Mouse (Mus musculus) erythroid progenitor cell, adult 5-6 weeks (primary cell): ENCODE results near the gene Msl3. TPM values are rescaled to one million over a fixed set of nuclear protein-coding genes. Genes with fewer than 3 reads are reported as not detected.
A peak's percentile ranks its signal among the peaks of the same experiment; 100 is the strongest.
"Not testable (repeated sequence)": the region's sequence is repeated elsewhere in the genome, so short reads cannot be mapped to it uniquely, and the experiment has no call there.

ENCODE experiments used
- ATAC-seq: replicated peaks from 2 replicates; pipeline ENCODE4 v1.8.0; 2016; ENCODE audit warnings: moderate number of reproducible peaks, mild to moderate bottlenecking, moderate TSS enrichment, inconsistent platforms; ENCODE audit not compliant: poor library complexity, low FRiP score, severe bottlenecking
- total RNA-seq, 2 experiments: library from RNA; stranded (forward) in 1 of 2; stranded (reverse) in 1 of 2; fragments of 150-400 nt in 1 of 2; fragments of 186-747, 209-891 nt in 1 of 2; gene quantifications; 2 replicates each; pipeline versions ENCODE4 v1.2.3 to v1.2.4; 2015 to 2017; ENCODE audit warnings: low replicate concordance in 2 of 2

Gene Msl3
- 25.9 and 40.2 TPM in 2 replicates for total RNA-seq (2015; ENCODE audit: low replicate concordance)
- 27.2 and 28.6 TPM in 2 replicates for total RNA-seq (2017; ENCODE audit: low replicate concordance)

DNA sequence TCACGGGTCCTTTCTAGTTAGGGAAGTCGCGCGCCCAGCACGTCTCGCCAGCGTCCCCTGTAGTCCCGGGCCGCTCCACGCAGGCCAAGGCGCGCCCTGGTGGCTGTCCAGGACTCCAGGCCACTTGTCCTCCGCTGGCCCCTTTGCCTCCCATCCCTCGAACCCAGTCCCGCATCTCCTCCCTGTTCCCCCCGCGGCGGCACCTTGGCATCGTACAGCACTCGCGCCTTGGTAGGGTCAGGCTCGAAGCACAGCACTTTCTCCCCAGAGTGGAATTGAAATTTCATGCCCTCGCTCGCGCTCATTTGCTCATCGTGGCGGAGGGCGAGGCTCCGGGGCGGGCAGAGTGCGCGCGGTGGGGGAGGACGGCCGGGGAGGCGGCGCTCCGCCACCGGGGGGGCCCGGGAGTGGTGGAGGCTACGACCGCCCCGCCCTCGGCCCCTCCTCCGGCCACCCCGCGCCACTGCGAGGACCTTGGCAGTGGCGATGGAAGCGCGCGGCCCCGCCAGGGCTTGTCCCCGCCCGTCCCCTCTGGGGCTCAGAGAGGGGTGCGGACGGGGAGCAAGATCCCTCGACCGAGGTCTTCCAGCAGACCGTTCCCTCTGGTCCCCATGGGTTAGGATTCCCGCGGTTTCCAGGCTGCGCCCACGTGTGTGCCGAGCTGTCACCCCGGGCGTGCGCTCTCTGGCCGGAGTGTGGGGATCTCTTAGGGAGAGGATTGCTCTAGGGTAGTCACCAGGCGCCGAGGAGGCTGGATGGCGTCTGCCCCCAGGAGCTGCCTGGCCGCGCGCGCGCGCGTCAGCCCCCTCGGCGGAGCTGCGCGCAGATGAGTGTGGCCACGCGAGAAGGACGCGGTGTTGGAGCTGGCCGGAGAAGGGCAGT lies at the start of gene Msl3:
Gene Msl3 (minus strand): TSS at position 374 of the 882 bp plus-strand sequence.
- ATAC-seq: peak; percentile 87

DNA sequence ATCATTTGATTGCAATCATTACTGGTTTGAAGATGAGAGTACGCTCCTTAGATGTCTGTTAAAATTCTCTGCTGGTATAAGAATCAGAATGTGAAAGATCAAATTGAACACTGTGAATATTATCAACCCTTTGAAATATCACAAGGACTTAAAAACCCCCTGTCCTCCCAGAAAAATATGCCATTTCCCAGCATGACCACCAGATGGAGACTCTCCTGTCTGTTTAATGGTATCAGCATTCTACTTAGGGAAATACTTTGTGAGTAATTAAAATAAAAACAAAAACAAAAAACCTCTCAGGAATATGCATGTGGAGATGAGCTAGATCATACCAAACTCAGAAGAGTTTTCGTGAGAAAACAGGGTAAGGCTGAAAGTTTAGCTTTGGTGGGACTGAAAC lies 44.3 kb upstream of the Msl3 start:
- no peak for ATAC-seq

GRCm38 (mm10) chrX:168674407-168674962 lies 787 bp upstream of the Msl3 start:
- no peak for ATAC-seq

DNA sequence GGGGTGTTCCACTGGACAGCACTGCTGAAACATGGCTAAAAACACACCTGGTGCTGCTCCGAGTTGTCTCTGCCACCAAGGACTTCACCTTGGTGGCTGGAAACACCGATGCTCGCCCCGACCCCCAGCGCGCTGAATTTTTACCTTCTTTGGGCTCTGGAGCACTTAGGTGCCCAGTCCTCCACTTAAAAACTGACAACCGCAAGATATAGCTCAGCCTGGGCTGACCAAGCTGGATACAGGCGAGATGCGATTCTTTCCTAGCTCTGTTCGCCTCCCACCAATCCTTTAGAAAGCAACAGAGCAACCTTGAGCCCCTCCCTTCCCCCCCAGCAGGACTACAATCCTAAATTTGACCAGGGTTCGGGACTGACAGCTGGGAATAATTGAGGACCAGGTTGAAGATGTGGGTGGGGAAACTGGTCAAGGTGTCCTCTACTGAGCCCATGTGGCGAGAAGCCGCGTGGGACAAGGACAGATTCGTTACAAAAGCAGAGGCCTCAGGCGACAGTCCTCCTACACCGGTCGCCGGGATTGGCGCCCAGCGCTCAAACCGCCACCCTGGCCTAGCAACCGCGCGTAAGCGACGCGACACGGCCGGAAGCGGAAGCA lies 679 bp downstream of the Msl3 start:
- peak; percentile 11; the same call in 1 of the 2 replicates for ATAC-seq

DNA sequence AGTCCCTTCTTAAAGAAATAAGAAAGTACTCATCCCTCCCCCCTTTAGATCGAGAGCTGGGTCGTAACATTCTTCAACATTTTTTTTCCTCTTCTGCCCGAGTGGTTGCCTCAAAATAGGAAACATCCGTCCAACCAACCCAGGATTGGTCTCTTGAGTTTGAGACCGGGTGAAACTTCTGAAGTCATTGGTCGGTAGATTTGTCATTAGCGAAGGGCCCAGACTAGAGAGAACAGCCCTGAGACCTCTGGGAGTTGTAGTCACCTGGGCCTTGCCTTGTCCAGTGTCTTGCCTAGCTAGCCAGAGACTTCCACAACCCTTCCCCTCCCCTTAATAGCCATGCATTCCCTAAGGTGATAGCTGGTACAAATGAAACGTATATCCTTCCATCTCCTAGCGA lies 1.3 kb downstream of the Msl3 start:
- ATAC-seq: peak; percentile 81

- no peak for ATAC-seq
These were observed 9.6 kb downstream of the Msl3 start for GRCm38 (mm10) chrX:168663982-168664689.

DNA sequence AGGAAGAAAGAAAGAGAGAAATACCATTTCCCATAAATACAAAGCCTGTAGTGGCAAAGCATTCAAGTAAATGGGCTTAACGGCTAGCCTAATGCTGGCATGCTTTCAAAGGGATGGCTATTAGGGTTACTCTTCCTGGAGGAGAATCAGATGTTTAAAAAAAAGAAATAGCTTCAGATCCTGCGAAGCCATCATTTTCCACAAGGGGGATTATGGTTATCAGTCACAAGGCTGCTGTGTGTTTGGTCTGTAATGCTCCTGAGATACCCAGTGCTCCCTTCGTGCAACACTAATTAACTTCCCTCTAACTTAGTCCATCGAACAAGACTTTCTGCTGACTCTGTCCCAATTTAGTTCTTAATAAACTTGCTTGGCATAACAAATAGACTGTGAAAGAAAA lies 13.5 kb downstream of the Msl3 start:
- ATAC-seq: no peak

- ATAC-seq: not testable (repeated sequence)
These were observed 13.9 kb downstream of the Msl3 start for GRCm38 (mm10) chrX:168659803-168660202.

GRCm38 (mm10) chrX:168659275-168659674 lies 14.4 kb downstream of the Msl3 start:
- ATAC-seq: no peak

GRCm38 (mm10) chrX:168657795-168658194 lies 15.9 kb downstream of the Msl3 start:
- ATAC-seq: no peak

GRCm38 (mm10) chrX:168649336-168649735 lies 24.4 kb downstream of the Msl3 start:
- ATAC-seq: no peak

- ATAC-seq: no peak
These were observed 26.0 kb downstream of the Msl3 start for GRCm38 (mm10) chrX:168647746-168648145.

DNA sequence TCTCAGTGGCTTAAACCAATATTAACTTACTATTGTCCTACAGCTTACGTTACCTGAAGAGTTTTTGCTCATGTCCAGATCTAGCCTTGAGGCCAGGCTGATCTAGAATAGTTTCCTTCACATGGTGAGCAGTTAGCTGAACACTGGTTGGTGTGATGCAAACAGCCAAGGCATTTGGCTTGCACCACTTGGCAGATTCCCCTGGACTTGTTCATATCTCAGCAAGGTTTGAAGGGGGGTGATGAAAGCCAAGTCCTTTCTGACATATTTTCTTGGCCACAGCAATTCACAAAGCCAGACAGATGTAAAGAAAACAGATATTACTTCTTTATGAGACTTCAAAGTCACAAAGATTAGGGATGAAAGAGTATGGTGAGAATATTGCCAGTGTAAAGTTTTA lies 30.2 kb downstream of the Msl3 start:
- no peak for ATAC-seq

DNA sequence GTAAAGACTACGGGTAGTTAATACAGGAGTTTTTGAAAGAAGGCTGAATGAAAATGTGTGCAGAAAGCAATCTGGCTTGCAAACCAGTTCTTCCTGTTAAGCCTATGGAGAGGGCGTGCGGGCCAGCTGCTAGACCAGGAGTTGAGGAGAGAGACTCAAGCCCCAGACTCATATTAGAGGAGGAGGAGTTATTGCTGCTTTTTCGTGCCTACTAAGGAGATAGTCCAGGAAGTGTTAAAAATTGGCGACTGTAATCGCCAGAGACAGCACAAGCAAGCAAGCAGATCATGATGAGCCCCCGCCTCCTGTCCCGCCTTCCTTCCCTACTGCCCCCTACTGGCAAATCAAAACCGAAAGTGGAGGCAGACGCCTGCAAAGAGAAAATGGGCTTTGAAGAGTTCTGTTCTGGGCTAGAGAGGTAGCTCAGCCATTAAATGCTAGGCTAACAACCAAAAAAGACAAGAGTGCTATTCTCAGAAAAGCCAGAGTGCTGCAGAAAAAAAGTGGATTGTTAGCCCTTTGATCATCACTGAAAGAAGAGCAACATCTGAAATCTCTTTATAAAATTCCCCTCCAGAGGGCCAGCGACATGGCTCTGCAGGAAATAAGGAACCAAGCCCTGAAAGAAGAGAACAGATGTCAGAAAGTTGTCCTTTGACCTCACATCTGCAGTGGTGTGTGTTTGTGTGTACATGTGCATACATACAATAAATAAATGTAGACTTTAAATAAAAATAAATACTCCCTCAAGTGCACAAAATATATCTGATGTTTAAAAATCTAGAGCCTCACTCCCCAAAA lies 33.9 kb downstream of the Msl3 start:
- peak; percentile 87 for ATAC-seq

Other genes starting within 250 kb of the Msl3 start
- gene Frmpd4, start 96.7 kb downstream of the Msl3 start, total RNA-seq (2015; ENCODE audit: low replicate concordance): not detected in 2 replicates
- not detected in 2 replicates for gene Frmpd4, start 96.7 kb downstream of the Msl3 start, total RNA-seq (2017; ENCODE audit: low replicate concordance)
- gene Arhgap6, start 121.2 kb upstream of the Msl3 start, total RNA-seq (2015; ENCODE audit: low replicate concordance): 0.72 TPM in 1 of 2 replicates, not detected in the other
- 0.53 and 0.77 TPM in 2 replicates for gene Arhgap6, start 121.2 kb upstream of the Msl3 start, total RNA-seq (2017; ENCODE audit: low replicate concordance)